21 mouse cellular contexts compared by ENCODE assay signal in genomic region chr16:4584438-4584837, GRCm38 (mm10). TPM values are rescaled to one million over a fixed set of nuclear protein-coding genes. Genes with fewer than 3 reads are reported as not detected.
"Had no signal": no experiment of that assay in that cellular context is flagged by ENCODE, and none has a peak within 500 bp of the region (broad histone marks: within the 10 kb centered on the region; RNA-seq: fewer than 3 reads in every experiment).

No protein-coding gene starts in this region.

- DNase-seq: kidney, adult 2 months; kidney, postnatal 25 days; layer of hippocampus, adult 9-11 months; liver; lung, adult 2 months; lung, postnatal 14 days; retina, postnatal 1 day; right cerebral cortex, postnatal 25 days; thymus, adult 18-20 months; thymus, postnatal 36 days had no signal

- H3K27me3 ChIP-seq: limb, embryonic 13.5 days; midbrain, embryonic 13.5 days; neural tube, embryonic 13.5 days had no signal

- H3K27ac ChIP-seq: kidney, postnatal 0 days; layer of hippocampus, adult 2 months; limb, embryonic 10.5 days; limb, embryonic 13.5 days; macrophage; midbrain, embryonic 13.5 days; neural tube, embryonic 13.5 days had no signal

- H3K9me3 ChIP-seq: limb, embryonic 10.5 days; limb, embryonic 13.5 days; midbrain, embryonic 13.5 days; neural tube, embryonic 13.5 days had no signal

- ATAC-seq: intestine, postnatal 0 days; midbrain, embryonic 13.5 days; midbrain, embryonic 16.5 days had no signal

- H3K9ac ChIP-seq: limb, embryonic 13.5 days; midbrain, embryonic 13.5 days; neural tube, embryonic 13.5 days had no signal

- H3K4me2 ChIP-seq: limb, embryonic 13.5 days; midbrain, embryonic 13.5 days; neural tube, embryonic 13.5 days had no signal

- H3K4me3 ChIP-seq: layer of hippocampus, adult 2 months; limb, embryonic 10.5 days; limb, embryonic 13.5 days; midbrain, embryonic 13.5 days; myocyte; neural tube, embryonic 13.5 days had no signal

- H3K36me3 ChIP-seq: limb, embryonic 13.5 days; midbrain, embryonic 13.5 days; neural tube, embryonic 13.5 days had no signal

RNA-seq across cellular contexts. Expression of gene Glis2, which starts 10.1 kb away (rescaled TPM):
- total RNA-seq: neutrophil, adult 5-6 weeks had no signal
